ENCODE assay signal across 9 mouse cellular contexts in genomic region chr8:123682073-123682761, GRCm38 (mm10). TPM values are rescaled to one million over a fixed set of nuclear protein-coding genes. Genes with fewer than 3 reads are reported as not detected.
DNase-seq lines count a peak whose midpoint lies in the region; ATAC-seq lines count a peak whose summit lies in the region.
"Had no signal": no experiment of that assay in that cellular context is flagged by ENCODE, and none has a peak within 500 bp of the region (broad histone marks: within the 10 kb centered on the region; RNA-seq: fewer than 3 reads in every experiment).

No protein-coding gene starts in this region.

- no peak overlapping the region for H3K9ac ChIP-seq in heart, embryonic 13.5 days
- no peak overlapping the region for H3K9ac ChIP-seq in forebrain, embryonic 12.5 days

- H3K27me3 ChIP-seq in heart, embryonic 13.5 days (replicated peaks) = no peaks in the 10 kb centered on the region
- peaks cover 6% of the 10 kb centered on the region; the same call in 1 of the 2 replicates for H3K27me3 ChIP-seq in forebrain, embryonic 12.5 days

- no peak overlapping the region for H3K27ac ChIP-seq in heart, embryonic 13.5 days (replicated peaks)
- H3K27ac ChIP-seq in forebrain, embryonic 12.5 days = no peak overlapping the region

- DNase-seq in heart, adult 18-20 months = no peak
- peak; percentile 63 for DNase-seq in adrenal gland, adult 2 months
- DNase-seq in kidney, postnatal 14 days = peak; percentile 40
- DNase-seq in lung, postnatal 25 days (ENCODE audit: low spot score) = peak; percentile 24
- no peak for DNase-seq in frontal cortex, postnatal 25 days (ENCODE audit: low spot score in 2 of 2)
- no peak for DNase-seq in frontal cortex, postnatal 10 days (ENCODE audit: low spot score in 2 of 2)

- WGBS in heart, embryonic 13.5 days = 20% methylated on average over 18 of the region's 18 CpGs
- 19% methylated on average over 18 of the region's 18 CpGs for WGBS in forebrain, embryonic 12.5 days

- no peaks in the 10 kb centered on the region for H3K36me3 ChIP-seq in heart, embryonic 13.5 days
- no peaks in the 10 kb centered on the region for H3K36me3 ChIP-seq in forebrain, embryonic 12.5 days (replicated peaks)

- no peak; the same call in 1 of the 2 replicates for ATAC-seq in heart, embryonic 13.5 days (ENCODE audit: extremely low read depth, insufficient number of reproducible peaks, low FRiP score, low TSS enrichment)
- ATAC-seq in forebrain, embryonic 12.5 days (ENCODE audit: low FRiP score) = peak; percentile 46; the same call in 1 of the 2 replicates

- H3K4me3 ChIP-seq in heart, embryonic 13.5 days = no peak overlapping the region
- H3K4me3 ChIP-seq in forebrain, embryonic 12.5 days (replicated peaks) = no peak overlapping the region
- H3K4me3 ChIP-seq: megakaryocyte, embryonic 14.5 days had no signal

- H3K4me1 ChIP-seq in heart, embryonic 13.5 days = peaks cover 8% of the 10 kb centered on the region; the same call in 1 of the 2 replicates
- H3K4me1 ChIP-seq in forebrain, embryonic 12.5 days = peaks cover 4% of the 10 kb centered on the region; the same call in 1 of the 2 replicates

- H3K4me2 ChIP-seq in heart, embryonic 13.5 days = peak overlapping the region; percentile 46
- peak overlapping the region; percentile 31 for H3K4me2 ChIP-seq in forebrain, embryonic 12.5 days

- no peaks in the 10 kb centered on the region for H3K9me3 ChIP-seq in heart, embryonic 13.5 days
- no peaks in the 10 kb centered on the region for H3K9me3 ChIP-seq in forebrain, embryonic 12.5 days

RNA-seq across cellular contexts. Expression of gene Rhou, which starts 28.5 kb away (rescaled TPM):
- polyA plus RNA-seq in heart, embryonic 13.5 days (2015; fragmentation: Nextera tagmentation; extraction: Ambion mirVana) = 7.1 and 8.3 TPM in 2 replicates
- total RNA-seq in heart, adult 18-20 months (2021) = 1 to 10 TPM; 6.3 to 8.9 TPM
- 10 to 100 TPM; 31.7 to 43.0 TPM for total RNA-seq in adrenal gland, adult 2 months (2021)
- 12.3 and 13.6 TPM in 2 replicates for polyA plus RNA-seq in adrenal gland, adult 2 months (2012; rRNA removed)
- 7.6 and 7.9 TPM in 2 replicates for polyA plus RNA-seq in forebrain, embryonic 12.5 days (2016; fragmentation: Nextera tagmentation; extraction: Ambion mirVana)

Comparison
In these comparisons a context has a peak if more than half of its experiments do, and no peak if none do; other contexts are left out.
1. DNase-seq: peak in adrenal gland, adult 2 months (single experiment), kidney, postnatal 14 days (single experiment) and lung, postnatal 25 days (single experiment); none in heart, adult 18-20 months (0 of 2), frontal cortex, postnatal 25 days (0 of 2) and frontal cortex, postnatal 10 days (0 of 2).